Mouse (Mus musculus) hindbrain, postnatal 0 days (tissue): ENCODE measurements at regions not wholly inside any gene's neighbourhood (a gene's known extent, or its start where the extent isn't known, plus 50 kb on each side); places are given as distances from the start of the nearest gene placed in this dataset.

Experiments used
- ATAC-seq: fragments of 200-750 bp; cut with Nextera tagmentation; 2 replicates; pipeline ENCODE4 v1.8.0; 2017; ENCODE audit warnings: mild to moderate bottlenecking, moderate TSS enrichment, moderate library complexity
- DNase-seq: peaks from one replicate; pipeline ENCODE4 v3.0.0-alpha.2; 2015; ENCODE audit warnings: low spot score
- H3K27ac ChIP-seq: fragments of 300-500 bp; sonication (generic); 2 replicates; pipeline ENCODE4 v1.5.1; 2014; ENCODE audit warnings: mild to moderate bottlenecking
- H3K27me3 ChIP-seq: fragments of 300-500 bp; sonication (generic); 2 replicates; pipeline ENCODE4 v1.6.1; 2014; ENCODE audit warnings: low read length, mixed read lengths; ENCODE audit not compliant: insufficient read depth
- H3K36me3 ChIP-seq: fragments of 300-500 bp; sonication (generic); 2 replicates; pipeline ENCODE4 v1.6.1; 2014; ENCODE audit warnings: low read length, mixed read lengths; ENCODE audit not compliant: insufficient read depth
- H3K4me1 ChIP-seq: fragments of 300-500 bp; sonication (generic); 2 replicates; pipeline ENCODE4 v1.6.1; 2014; ENCODE audit warnings: antibody characterized with exemption, low read length, mixed read lengths; ENCODE audit not compliant: insufficient read depth
- H3K4me2 ChIP-seq: fragments of 300-500 bp; sonication (generic); 2 replicates; pipeline ENCODE4 v1.6.1; 2014; ENCODE audit warnings: low read depth, mild to moderate bottlenecking, low read length, moderate library complexity, mixed read lengths
- H3K4me3 ChIP-seq: fragments of 300-500 bp; sonication (generic); 2 replicates; pipeline ENCODE4 v1.5.1; 2014; ENCODE audit warnings: low read length
- H3K9ac ChIP-seq: fragments of 300-500 bp; sonication (generic); replicated peaks from 2 replicates; pipeline ENCODE4 v1.6.1; 2014; ENCODE audit warnings: mild to moderate bottlenecking, low read length, moderate library complexity, mixed read lengths
- H3K9me3 ChIP-seq: fragments of 300-500 bp; sonication (generic); 2 replicates; pipeline ENCODE4 v1.6.1; 2016; ENCODE audit warnings: low read length, mixed read lengths
- CTCF ChIP-seq: IDR thresholded peaks from 2 replicates; pipeline ENCODE4 v1.5.1; 2016; ENCODE audit warnings: antibody characterized with exemption, control low read depth, low read depth
- WGBS: fragments of 180-500 bp; shearing (Covaris S2); extraction: QIAGEN DNeasy Blood & Tissue Kit; methylation state at CpG from one replicate; pipeline ENCODE4 v1.1.7; 2014; 5-methylcytosine and 5-hydroxymethylcytosine counted together

GRCm38 (mm10) chr9:50395543-50395942 is 50.8 kb upstream of the Rpl10-ps3 start:
- DNase-seq = no peak
- Histone ChIP-seq H3K27me3 (no peaks in the 10 kb centered on the region), H3K27ac (no peak overlapping the region), H3K9me3 (no peaks in the 10 kb centered on the region), H3K9ac (no peak overlapping the region), H3K4me1 (no peaks in the 10 kb centered on the region), H3K4me3 (no peak overlapping the region), H3K4me2 (no peak overlapping the region), H3K36me3 (no peaks in the 10 kb centered on the region)
- 96% methylated on average over 3 of the region's 3 CpGs for WGBS
- no peak for ATAC-seq
- TF ChIP-seq CTCF = no peak

GRCm38 (mm10) chr9:50396051-50396450 is 51.3 kb upstream of the Rpl10-ps3 start:
- WGBS = 83% methylated on average over 7 of the region's 7 CpGs
- no peak for DNase-seq

GRCm38 (mm10) chr9:50408396-50408795 is 63.6 kb upstream of the Rpl10-ps3 start:
- Histone ChIP-seq H3K9me3 (no peaks in the 10 kb centered on the region), H3K9ac (no peak overlapping the region), H3K27me3 (no peaks in the 10 kb centered on the region), H3K4me1 (no peaks in the 10 kb centered on the region), H3K4me3 (no peak overlapping the region), H3K4me2 (no peak overlapping the region), H3K27ac (no peak overlapping the region), H3K36me3 (no peaks in the 10 kb centered on the region)
- ATAC-seq (no peak), DNase-seq (peak; percentile 47)
- 55% methylated on average over 4 of the region's 4 CpGs for WGBS
- no peak for TF ChIP-seq CTCF

More at GRCm38 (mm10) chr9:50396051-50396450, 51.3 kb upstream of the Rpl10-ps3 start:
- Histone ChIP-seq H3K36me3 (no peaks in the 10 kb centered on the region), H3K9ac (no peak overlapping the region), H3K27me3 (no peaks in the 10 kb centered on the region), H3K4me3 (no peak overlapping the region), H3K4me1 (no peaks in the 10 kb centered on the region), H3K27ac (no peak overlapping the region), H3K9me3 (no peaks in the 10 kb centered on the region), H3K4me2 (no peak overlapping the region)
- no peak for ATAC-seq
- no peak for TF ChIP-seq CTCF

- Histone ChIP-seq H3K27me3 (no peaks in the 10 kb centered on the region), H3K4me3 (no peak overlapping the region), H3K9ac (no peak overlapping the region), H3K27ac (no peak overlapping the region), H3K4me2 (no peak overlapping the region), H3K36me3 (no peaks in the 10 kb centered on the region), H3K9me3 (no peaks in the 10 kb centered on the region), H3K4me1 (no peaks in the 10 kb centered on the region)
- no peak for DNase-seq
- ATAC-seq = no peak
- 67% methylated on average over 4 of the region's 4 CpGs for WGBS
- TF ChIP-seq CTCF = no peak
Measured at GRCm38 (mm10) chr9:50408845-50409244, 64.1 kb upstream of the Rpl10-ps3 start.

- TF ChIP-seq CTCF = no peak
- Histone ChIP-seq H3K9me3 (no peaks in the 10 kb centered on the region), H3K4me3 (no peak overlapping the region), H3K36me3 (no peaks in the 10 kb centered on the region), H3K4me1 (peaks cover 4% of the 10 kb centered on the region; the same call in 1 of the 2 replicates), H3K27me3 (no peaks in the 10 kb centered on the region), H3K4me2 (no peak overlapping the region), H3K9ac (no peak overlapping the region), H3K27ac (no peak overlapping the region)
- WGBS = 70% methylated on average over 8 of the region's 8 CpGs
- ATAC-seq = no peak
- no peak for DNase-seq
Measured at GRCm38 (mm10) chr9:50412986-50413385, 68.2 kb upstream of the Rpl10-ps3 start.

GRCm38 (mm10) chr9:50413514-50414335 is 69.0 kb upstream of the Rpl10-ps3 start:
- TF ChIP-seq CTCF = no peak
- Histone ChIP-seq H3K4me3 (no peak overlapping the region), H3K36me3 (no peaks in the 10 kb centered on the region), H3K4me2 (no peak overlapping the region), H3K27ac (no peak overlapping the region), H3K9ac (no peak overlapping the region), H3K9me3 (no peaks in the 10 kb centered on the region), H3K27me3 (no peaks in the 10 kb centered on the region), H3K4me1 (peaks cover 4% of the 10 kb centered on the region; the same call in 1 of the 2 replicates)
- 87% methylated on average over 9 of the region's 9 CpGs for WGBS
- DNase-seq = no peak
- no peak for ATAC-seq

GRCm38 (mm10) chr9:50414796-50415340 is 70.1 kb upstream of the Rpl10-ps3 start:
- Histone ChIP-seq H3K9ac (no peak overlapping the region), H3K27me3 (no peaks in the 10 kb centered on the region), H3K4me3 (no peak overlapping the region), H3K4me1 (peaks cover 4% of the 10 kb centered on the region; the same call in 1 of the 2 replicates), H3K27ac (no peak overlapping the region), H3K4me2 (no peak overlapping the region), H3K9me3 (no peaks in the 10 kb centered on the region), H3K36me3 (no peaks in the 10 kb centered on the region)
- ATAC-seq (no peak), DNase-seq (peak; percentile 61)
- TF ChIP-seq CTCF = no peak
- 34% methylated on average over 6 of the region's 6 CpGs for WGBS
